Mouse (Mus musculus): Measurements from ENCODE around the gene Btbd35f28. TPM values are rescaled to one million over a fixed set of nuclear protein-coding genes. Genes with fewer than 3 reads are reported as not detected.

Gene Btbd35f28
- total RNA-seq (2023), result not detected

GRCm38 (mm10) chrX:4196276-4196675 is at the start of gene Btbd35f28:
Btbd35f28 (plus strand) TSS chrX:4196576.

Other genes with a start within 250 kb of the Btbd35f28 start
- gene Btbd35f16, start 239.6 kb upstream of the Btbd35f28 start, total RNA-seq (2023), result not detected
- not detected for gene Btbd35f3, start 158.9 kb upstream of the Btbd35f28 start, total RNA-seq (2023)
- gene Btbd35f20, start 94.7 kb downstream of the Btbd35f28 start, total RNA-seq (2023), result not detected
- gene Btbd35f17, start 174.1 kb downstream of the Btbd35f28 start, total RNA-seq (2023), result not detected

Data from B cell, adult 67 days (primary cell).